Mouse (Mus musculus) liver, adult 2 months (tissue): ENCODE data around the gene Amdhd2.

Experiments used
- CTCF ChIP-seq: fragments of 200-500 bp; IDR thresholded peaks from 2 replicates; pipeline ENCODE4 v1.5.1; 2011; ENCODE audit warnings: low read depth, low read length, control low read depth
- POLR2A ChIP-seq: fragments of 200-500 bp; IDR thresholded peaks from 2 replicates; pipeline ENCODE4 v1.6.1; 2011; ENCODE audit warnings: low read length, control low read depth; ENCODE audit not compliant: insufficient read depth; ENCODE audit errors: extremely low read depth

- TF ChIP-seq CTCF (no peak), POLR2A (peak; percentile 51; the same call in 1 of the 2 replicates)
These were observed 41.8 kb upstream of the Amdhd2 start, which contains the start of gene Tbc1d24 for GRCm38 (mm10) chr17:24205284-24205888.
